Mouse (Mus musculus) MEL (cell line): Measurements from ENCODE around the gene Pxylp1. TPM values are rescaled to one million over a fixed set of nuclear protein-coding genes. Genes with fewer than 3 reads are reported as not detected.
A peak's percentile ranks its signal among the peaks of the same experiment; 100 is the strongest.

Experiments used
- DNase-seq: peaks from one replicate; pipeline ENCODE4 v3.0.0; 2011; ENCODE audit warnings: low read depth, low spot score
- H3K27ac ChIP-seq: 2 replicates; pipeline ENCODE4 v1.5.1; 2012; ENCODE audit warnings: low read depth, mild to moderate bottlenecking, control low read depth, low read length, moderate library complexity; ENCODE audit not compliant: control insufficient read depth
- H3K27me3 ChIP-seq, 2 experiments: fragments of 150-350 bp in 1 of 2; sonication (generic) in 1 of 2; 2 replicates each; pipeline ENCODE4 v1.6.1; 2012; ENCODE audit warnings: low read length in 2 of 2, mild to moderate bottlenecking in 2 of 2, improper control_type of control experiment in 1 of 2, moderate library complexity in 1 of 2; ENCODE audit not compliant: insufficient read depth in 2 of 2, control insufficient read depth in 1 of 2
- H3K36me3 ChIP-seq, 2 experiments: 2 replicates each; pipeline ENCODE4 v1.6.1; 2012 to 2014; ENCODE audit warnings: low read length in 2 of 2, improper control_type of control experiment in 1 of 2, inconsistent platforms in 1 of 2, mild to moderate bottlenecking in 1 of 2; ENCODE audit not compliant: insufficient read depth in 2 of 2, control insufficient read depth in 1 of 2
- H3K4me1 ChIP-seq, 2 experiments: fragments of 150-350 bp in 1 of 2; sonication (generic) in 1 of 2; 2 replicates each; pipeline ENCODE4 v1.6.1; 2012; ENCODE audit warnings: low read length in 2 of 2, improper control_type of control experiment in 1 of 2, mild to moderate bottlenecking in 1 of 2; ENCODE audit not compliant: insufficient read depth in 2 of 2, control insufficient read depth in 1 of 2
- H3K4me3 ChIP-seq, 2 experiments: fragments of 150-350 bp in 1 of 2; sonication (generic) in 1 of 2; 2 replicates each; pipeline ENCODE4 v1.5.1; 2012; ENCODE audit warnings: low read depth in 2 of 2, low read length in 2 of 2, mild to moderate bottlenecking in 2 of 2, moderate library complexity in 2 of 2, control low read depth in 1 of 2, improper control_type of control experiment in 1 of 2; ENCODE audit not compliant: control insufficient read depth in 1 of 2, insufficient read depth in 1 of 2
- H3K79me2 ChIP-seq: 2 replicates; pipeline ENCODE4 v1.6.1; 2012; ENCODE audit warnings: mild to moderate bottlenecking, low read length, moderate library complexity; ENCODE audit not compliant: control insufficient read depth, poor library complexity, insufficient read depth
- H3K9ac ChIP-seq: 2 replicates; pipeline ENCODE4 v1.6.1; 2012; ENCODE audit warnings: low read depth, mild to moderate bottlenecking, control low read depth, low read length, moderate library complexity; ENCODE audit not compliant: control insufficient read depth, poor library complexity, severe bottlenecking
- H3K9me3 ChIP-seq: fragments of 150-350 bp; sonication (generic); replicated peaks from 2 replicates; pipeline ENCODE4 v1.6.1; 2012; ENCODE audit warnings: mild to moderate bottlenecking, low read length, improper control_type of control experiment, moderate library complexity; ENCODE audit not compliant: insufficient read depth
- BHLHE40 ChIP-seq: IDR thresholded peaks from 2 replicates; pipeline ENCODE4 v1.6.1; 2012; ENCODE audit warnings: low read depth, mild to moderate bottlenecking, inconsistent platforms, low read length, improper control_type of control experiment, borderline replicate concordance
- CHD1 ChIP-seq: IDR thresholded peaks from 2 replicates; pipeline ENCODE4 v1.6.1; 2012; ENCODE audit warnings: low read depth, mild to moderate bottlenecking, inconsistent platforms, low read length, improper control_type of control experiment
- CHD2 ChIP-seq: IDR thresholded peaks from 2 replicates; pipeline ENCODE4 v1.6.1; 2011; ENCODE audit warnings: low read length, improper control_type of control experiment
- CTCF ChIP-seq, 3 experiments: IDR thresholded peaks in 2 of 3; conservative IDR thresholded peaks in 1 of 3; 2 replicates each; pipeline ENCODE4 v1.5.1; 2011 to 2012; ENCODE audit warnings: low read length in 3 of 3, low read depth in 2 of 3, mild to moderate bottlenecking in 2 of 3, improper control_type of control experiment in 1 of 3, inconsistent platforms in 1 of 3, mixed read lengths in 1 of 3, moderate library complexity in 1 of 3; ENCODE audit not compliant: control insufficient read depth in 1 of 3, insufficient read depth in 1 of 3, poor library complexity in 1 of 3, severe bottlenecking in 1 of 3
- EP300 ChIP-seq, 2 experiments: IDR thresholded peaks; 2 replicates each; pipeline ENCODE4 v1.6.1; 2011; ENCODE audit warnings: improper control_type of control experiment in 2 of 2, low read length in 2 of 2, low read depth in 1 of 2, mild to moderate bottlenecking in 1 of 2
- ETS1 ChIP-seq: IDR thresholded peaks from 2 replicates; pipeline ENCODE4 v1.6.1; 2012; ENCODE audit warnings: low read depth, mild to moderate bottlenecking, inconsistent platforms, low read length, improper control_type of control experiment, moderate library complexity
- GATA1 ChIP-seq: IDR thresholded peaks from 2 replicates; pipeline ENCODE4 v1.6.1; 2011; ENCODE audit warnings: low read depth, low read length, improper control_type of control experiment
- HCFC1 ChIP-seq: IDR thresholded peaks from 2 replicates; pipeline ENCODE4 v1.6.1; 2012; ENCODE audit warnings: low read depth, mild to moderate bottlenecking, inconsistent platforms, low read length, improper control_type of control experiment, moderate library complexity
- JUND ChIP-seq: IDR thresholded peaks from 2 replicates; pipeline ENCODE4 v1.6.1; 2011; ENCODE audit warnings: low read depth, mild to moderate bottlenecking, improper control_type of control experiment, low read length
- KAT2A ChIP-seq: conservative IDR thresholded peaks from 2 replicates; pipeline ENCODE4 v1.6.1; 2012; ENCODE audit warnings: low read depth, low read length, improper control_type of control experiment, inconsistent platforms
- MAX ChIP-seq: IDR thresholded peaks from 2 replicates; pipeline ENCODE4 v1.6.1; 2011; ENCODE audit warnings: low read length, improper control_type of control experiment
- MEF2A ChIP-seq: IDR thresholded peaks from 2 replicates; pipeline ENCODE4 v1.6.1; 2014; ENCODE audit warnings: low read depth, mild to moderate bottlenecking, inconsistent platforms, low read length, improper control_type of control experiment; ENCODE audit not compliant: poor library complexity, insufficient replicate concordance, severe bottlenecking; ENCODE audit errors: extremely low read depth
- MXI1 ChIP-seq: IDR thresholded peaks from 2 replicates; pipeline ENCODE4 v1.6.1; 2011; ENCODE audit warnings: mild to moderate bottlenecking, low read depth, low read length, improper control_type of control experiment
- MYB ChIP-seq: IDR thresholded peaks from 2 replicates; pipeline ENCODE4 v1.6.1; 2011; ENCODE audit warnings: mild to moderate bottlenecking, low read depth, low read length, improper control_type of control experiment
- MYC ChIP-seq: IDR thresholded peaks from 2 replicates; pipeline ENCODE4 v1.6.1; 2011; ENCODE audit warnings: low read depth, mild to moderate bottlenecking, low read length, improper control_type of control experiment, moderate library complexity
- NELFE ChIP-seq: IDR thresholded peaks from 2 replicates; pipeline ENCODE4 v1.6.1; 2011; ENCODE audit warnings: low read depth, low read length, improper control_type of control experiment
- NRF1 ChIP-seq: IDR thresholded peaks from 2 replicates; pipeline ENCODE4 v1.6.1; 2014; ENCODE audit warnings: low read depth, mild to moderate bottlenecking, inconsistent platforms, low read length, improper control_type of control experiment, moderate library complexity; ENCODE audit not compliant: poor library complexity, insufficient read depth, severe bottlenecking
- POLR2A ChIP-seq, 2 experiments: IDR thresholded peaks; 2 replicates each; pipeline ENCODE4 v1.6.1; 2011 to 2012; ENCODE audit warnings: low read length in 2 of 2, mild to moderate bottlenecking in 2 of 2, control low read depth in 1 of 2, improper control_type of control experiment in 1 of 2, low read depth in 1 of 2, moderate library complexity in 1 of 2; ENCODE audit not compliant: control insufficient read depth in 1 of 2, insufficient read depth in 1 of 2, poor library complexity in 1 of 2
- POLR2AphosphoS2 ChIP-seq: IDR thresholded peaks from 2 replicates; pipeline ENCODE4 v1.6.1; 2011; ENCODE audit warnings: low read length, improper control_type of control experiment
- RAD21 ChIP-seq: IDR thresholded peaks from 2 replicates; pipeline ENCODE4 v1.6.1; 2011; ENCODE audit warnings: mild to moderate bottlenecking, low read depth, low read length, improper control_type of control experiment
- SMC3 ChIP-seq: IDR thresholded peaks from 2 replicates; pipeline ENCODE4 v1.6.1; 2011; ENCODE audit warnings: low read depth, low read length, improper control_type of control experiment
- TBP ChIP-seq: IDR thresholded peaks from 2 replicates; pipeline ENCODE4 v1.8.0; 2011; ENCODE audit warnings: low read depth, low read length, improper control_type of control experiment
- TCF12 ChIP-seq: IDR thresholded peaks from 2 replicates; pipeline ENCODE4 v1.6.1; 2014; ENCODE audit warnings: low read depth, mild to moderate bottlenecking, inconsistent platforms, low read length, improper control_type of control experiment, moderate library complexity
- UBTF ChIP-seq: IDR thresholded peaks from 2 replicates; pipeline ENCODE4 v1.6.1; 2012; ENCODE audit warnings: low read depth, mild to moderate bottlenecking, inconsistent platforms, low read length, improper control_type of control experiment, moderate library complexity, borderline replicate concordance; ENCODE audit not compliant: insufficient read depth
- USF2 ChIP-seq, 2 experiments: IDR thresholded peaks; 2 replicates each; pipeline ENCODE4 v1.6.1; 2011 to 2012; ENCODE audit warnings: improper control_type of control experiment in 2 of 2, low read length in 2 of 2, borderline replicate concordance in 1 of 2, inconsistent platforms in 1 of 2, low read depth in 1 of 2, mild to moderate bottlenecking in 1 of 2; ENCODE audit not compliant: insufficient read depth in 1 of 2
- ZC3H11A ChIP-seq: IDR thresholded peaks from 2 replicates; pipeline ENCODE4 v1.6.1; 2012; ENCODE audit warnings: low read depth, mild to moderate bottlenecking, inconsistent platforms, low read length, improper control_type of control experiment
- ZMIZ1 ChIP-seq: IDR thresholded peaks from 2 replicates; pipeline ENCODE4 v1.6.1; 2012; ENCODE audit warnings: low read depth, mild to moderate bottlenecking, inconsistent platforms, low read length, improper control_type of control experiment, moderate library complexity
- ZNF384 ChIP-seq: IDR thresholded peaks from 2 replicates; pipeline ENCODE4 v1.6.1; 2012; ENCODE audit warnings: low read depth, mild to moderate bottlenecking, inconsistent platforms, low read length, improper control_type of control experiment
- polyA plus RNA-seq, 2 experiments: library from polyadenylated mRNA; stranded (reverse) in 1 of 2; unstranded in 1 of 2; fragments of >175 nt in 1 of 2; fragments of >200 nt in 1 of 2; gene quantifications; 2 replicates each; pipeline versions ENCODE4 v1.2.1 to v1.2.4; 2012; ENCODE audit warnings: low replicate concordance in 2 of 2, low read depth in 1 of 2; ENCODE audit not compliant: insufficient read length in 2 of 2, insufficient read depth in 1 of 2, missing spikeins in 1 of 2
- total RNA-seq: library from RNA; depleted of rRNA; stranded (reverse); fragments of 300-350 nt; gene quantifications from 2 replicates; pipeline ENCODE4 v1.2.3, GENCODE M21; 2012

The Pxylp1 gene
- total and polyA plus RNA-seq, 3 experiments, result 5.7 to 9.9 TPM; not detected in 1

GRCm38 (mm10) chr9:96890266-96890665, 2.2 kb downstream of the Pxylp1 start:
- Histone ChIP-seq H3K4me1 (peaks cover 0 to 6% of the 10 kb centered on the region in 2 experiments; a peak in 1 of 4 replicates), H3K27ac (no peak overlapping the region), H3K36me3 (no peaks in the 10 kb centered on the region), H3K27me3 (no peaks in the 10 kb centered on the region; a peak in 1 of 4 replicates), H3K9ac (no peak overlapping the region), H3K9me3 (no peaks in the 10 kb centered on the region), H3K4me3 (no peak overlapping the region), H3K79me2 (no peaks in the 10 kb centered on the region; the same call in 1 of the 2 replicates)
- no peak for DNase-seq
- TF ChIP-seq SMC3, result no peak
- TF ChIP-seq CHD2, result no peak
- TF ChIP-seq KAT2A, result no peak
- no peak for TF ChIP-seq JUND
- no peak for TF ChIP-seq ZC3H11A
- no peak for TF ChIP-seq MYB
- TF ChIP-seq MEF2A, result no peak
- TF ChIP-seq ETS1, result no peak
- no peak for TF ChIP-seq MXI1
- TF ChIP-seq HCFC1, result no peak

DNA sequence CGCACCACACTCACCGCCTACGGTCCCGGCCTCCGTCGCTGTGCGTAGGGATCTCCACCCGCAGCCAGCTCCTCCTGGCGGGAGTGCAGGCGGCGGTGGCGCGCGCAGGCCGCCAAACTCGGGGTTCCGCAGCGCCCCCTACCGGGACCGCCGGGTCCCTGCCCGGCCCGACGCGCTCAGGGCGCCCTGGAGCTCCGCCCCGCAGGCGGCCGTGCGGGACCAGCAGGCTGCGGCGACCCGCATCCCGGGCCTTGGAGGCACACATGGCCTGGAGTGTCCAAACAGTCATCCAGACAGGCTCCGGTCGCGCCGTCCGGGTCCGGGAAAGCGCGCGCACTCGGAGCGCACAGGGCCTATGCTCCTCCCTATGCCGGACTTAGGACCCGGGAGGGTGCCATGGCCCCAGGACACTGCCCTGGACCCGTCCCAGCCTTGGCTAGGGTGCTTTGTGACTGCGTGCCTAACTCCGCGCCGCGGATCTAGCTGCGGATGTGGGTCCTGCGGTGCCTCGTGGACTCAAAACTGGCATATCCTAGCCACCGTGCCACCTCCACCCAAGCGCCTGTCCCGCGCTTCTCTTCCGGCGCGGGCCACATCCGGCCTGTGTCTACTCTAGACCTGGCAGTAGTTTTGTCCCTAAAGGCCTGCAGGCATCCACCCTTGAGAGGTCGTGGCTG, 3.0 kb downstream of the Pxylp1 start:
- peak overlapping the region; percentile 90 for H3K9ac ChIP-seq
- H3K27me3 ChIP-seq, result no peaks in the 10 kb centered on the region; a peak in 1 of 4 replicates
- peak overlapping the region; percentile 74 to 99 for H3K4me3 ChIP-seq
- peak overlapping the region; percentile 36 for H3K27ac ChIP-seq
- H3K36me3 ChIP-seq, result no peaks in the 10 kb centered on the region
- peak; percentile 89 for DNase-seq
- no peaks in the 10 kb centered on the region for H3K9me3 ChIP-seq
- H3K79me2 ChIP-seq, result no peaks in the 10 kb centered on the region; the same call in 1 of the 2 replicates
- H3K4me1 ChIP-seq, result peaks cover 0 to 6% of the 10 kb centered on the region in 2 experiments; a peak in 1 of 4 replicates
- TF ChIP-seq BHLHE40, result no peak
- no peak for TF ChIP-seq RAD21
- TF ChIP-seq CTCF (IDR thresholded peaks at IDR 0.05 in 2 of 3, conservative IDR thresholded peaks at IDR 0.05 in 1 of 3; ENCODE audit: control insufficient read depth in 1 of 3, insufficient read depth in 1 of 3, low read depth in 2 of 3, low read length in 3 of 3, poor library complexity in 1 of 3, severe bottlenecking in 1 of 3), result peak in 2 of 3 experiments; percentile 83 to 93; a peak in 5 of 6 replicates
- TF ChIP-seq MAX, result peak; percentile 49; the same call in 1 of the 2 replicates
- TF ChIP-seq EP300 (IDR thresholded peaks at IDR 0.05; ENCODE audit: low read depth in 1 of 2, low read length in 2 of 2), result no peak
- 0 out of 2 replicates have a peak, but pooled peaks have one; percentile 12 for TF ChIP-seq ZC3H11A
- TF ChIP-seq KAT2A, result no peak
- peak; percentile 51; the same call in 1 of the 2 replicates for TF ChIP-seq HCFC1
- TF ChIP-seq UBTF, result peak; percentile 53; the same call in 1 of the 2 replicates
- 0 out of 2 replicates have a peak, but pooled peaks have one; percentile 30 for TF ChIP-seq MYC
- peak; percentile 64 for TF ChIP-seq NRF1
- no peak for TF ChIP-seq GATA1
- peak; percentile 18 for TF ChIP-seq MXI1
- TF ChIP-seq POLR2AphosphoS2, result no peak
- peak; percentile 50; the same call in 1 of the 2 replicates for TF ChIP-seq ZMIZ1
- TF ChIP-seq USF2 (IDR thresholded peaks at IDR 0.05; ENCODE audit: borderline replicate concordance in 1 of 2, insufficient read depth in 1 of 2, low read depth in 1 of 2, low read length in 2 of 2), result no peak
- TF ChIP-seq POLR2A (IDR thresholded peaks at IDR 0.05; ENCODE audit: control insufficient read depth in 1 of 2, insufficient read depth in 1 of 2, low read depth in 1 of 2, low read length in 2 of 2, poor library complexity in 1 of 2), result peak; percentile 77; a peak in 2 of 4 replicates
- no peak for TF ChIP-seq TBP
- no peak for TF ChIP-seq MEF2A
- TF ChIP-seq ZNF384, result no peak
- TF ChIP-seq NELFE, result peak; percentile 59
- TF ChIP-seq CHD1, result no peak
- TF ChIP-seq CHD2, result no peak
- TF ChIP-seq TCF12, result peak; percentile 21; the same call in 1 of the 2 replicates
